Mouse (Mus musculus): ENCODE data around the gene Wdfy4.

Gene Wdfy4

GRCm38 (mm10) chr14:33082301-33082700 lies 103.0 kb downstream of the Wdfy4 start:
- CTCF ChIA-PET = no interaction called here

- CTCF ChIA-PET = no interaction called here
These were observed 103.9 kb downstream of the Wdfy4 start for GRCm38 (mm10) chr14:33081370-33081860.

DNA sequence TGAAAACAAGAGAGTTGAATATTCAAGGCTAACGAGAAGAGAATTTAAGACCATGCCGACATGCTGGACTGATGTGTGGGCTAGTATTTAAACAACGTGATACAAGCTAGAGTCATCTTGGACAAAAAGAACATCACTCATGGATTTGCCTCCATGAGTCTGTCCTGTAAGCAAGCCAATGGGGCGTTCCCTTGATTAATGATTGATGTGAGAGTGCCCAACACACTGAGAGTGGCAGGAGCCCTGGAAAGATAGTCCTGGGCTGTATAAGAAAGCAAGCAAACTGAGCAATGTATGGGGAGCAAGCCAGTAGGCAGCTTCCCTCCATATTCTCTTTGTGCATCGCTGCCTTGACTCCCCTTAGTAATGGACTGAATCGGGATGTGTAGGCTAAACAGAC lies 106.7 kb downstream of the Wdfy4 start:
- CTCF ChIA-PET = no interaction called here

GRCm38 (mm10) chr14:33078110-33078509 lies 107.2 kb downstream of the Wdfy4 start:
- CTCF ChIA-PET = no interaction called here

DNA sequence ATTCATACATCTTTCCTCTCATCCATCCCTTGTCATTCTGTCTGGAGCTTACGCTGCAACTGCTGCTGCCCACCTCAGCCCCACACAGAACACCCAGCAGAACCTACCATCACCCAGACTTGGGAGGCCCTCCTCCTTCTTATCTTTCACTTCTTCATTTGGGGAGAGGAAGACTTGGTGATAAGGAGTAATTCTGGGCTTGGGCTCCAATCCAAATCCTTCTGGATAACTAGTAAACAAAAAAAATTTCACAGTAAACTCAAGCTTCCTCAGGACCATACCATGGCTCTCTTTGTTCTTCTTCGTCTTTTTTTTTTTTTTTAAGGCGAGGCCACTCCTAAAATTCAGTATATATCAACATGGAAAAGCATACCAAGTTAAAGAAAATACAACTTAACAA lies 112.0 kb downstream of the Wdfy4 start:
- CTCF ChIA-PET = no interaction called here

DNA sequence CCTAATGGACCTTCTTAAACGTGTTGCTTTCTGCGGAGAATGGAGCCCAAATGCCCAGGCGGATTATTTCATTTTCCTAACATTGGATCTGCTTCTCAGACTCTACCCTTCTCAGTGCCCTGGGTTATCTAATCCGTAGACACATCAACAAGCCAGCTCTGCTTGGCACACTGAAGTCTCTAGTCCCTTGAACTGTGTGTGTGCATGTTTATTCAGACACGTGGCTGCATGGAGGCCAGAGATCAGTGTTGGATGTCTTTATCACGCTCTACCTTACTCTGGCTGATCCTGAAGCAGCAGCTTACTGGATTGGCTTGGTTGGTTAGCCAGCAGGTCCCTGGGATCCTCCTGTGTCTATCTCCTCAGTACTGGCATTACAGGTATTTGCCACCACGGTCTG lies 113.0 kb downstream of the Wdfy4 start:
- CTCF ChIA-PET = no interaction called here

- CTCF ChIA-PET = interaction anchor here (0.6 kb wide), 1 partner anchor 58 kb away, joined by 17 read pairs; no protein-coding TSS in a partner anchor
These were observed 117.6 kb downstream of the Wdfy4 start for GRCm38 (mm10) chr14:33067676-33068075.

GRCm38 (mm10) chr14:33062996-33063395 lies 122.3 kb downstream of the Wdfy4 start:
- CTCF ChIA-PET = no interaction called here

- CTCF ChIA-PET = no interaction called here
These were observed 126.2 kb downstream of the Wdfy4 start for GRCm38 (mm10) chr14:33058881-33059660.

DNA sequence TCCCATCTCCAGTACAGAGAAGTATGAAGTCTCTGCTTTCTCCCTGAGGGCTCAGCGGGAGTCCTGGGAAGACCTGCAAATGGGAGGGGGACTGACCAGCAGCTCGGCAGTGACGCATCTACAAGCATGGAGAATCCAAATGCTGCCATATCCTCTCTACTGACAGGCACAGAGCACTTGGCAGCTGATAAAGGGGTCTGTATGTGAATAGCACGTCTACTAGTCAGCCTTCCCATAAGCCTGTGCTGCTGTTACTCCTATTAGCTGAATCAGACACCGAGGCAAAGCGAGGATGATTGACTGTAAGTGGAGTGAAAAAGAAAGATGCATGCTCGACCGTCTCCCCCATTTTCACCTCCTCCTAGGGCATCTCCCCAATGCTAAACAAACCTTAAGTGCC lies 131.9 kb downstream of the Wdfy4 start:
- CTCF ChIA-PET = no interaction called here

DNA sequence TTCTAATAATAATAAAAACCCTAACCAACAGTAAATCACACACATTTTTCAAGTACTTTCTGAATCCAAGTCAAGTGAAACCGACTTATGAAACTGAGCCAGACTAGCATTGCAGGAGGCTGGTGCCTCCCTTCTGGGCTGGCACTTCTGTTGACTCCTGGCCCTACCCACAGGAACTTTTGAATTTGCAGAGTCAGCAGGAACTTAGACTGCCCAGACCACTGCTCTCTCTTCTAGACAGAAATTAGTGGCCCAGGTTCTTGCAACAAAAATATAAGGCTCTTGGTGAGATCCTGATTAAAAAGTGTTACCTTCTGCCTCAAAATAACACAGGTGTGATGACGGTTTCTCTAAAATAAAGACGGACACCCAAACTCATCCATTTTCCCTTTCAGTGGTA lies 140.1 kb downstream of the Wdfy4 start:
- CTCF ChIA-PET = no interaction called here

GRCm38 (mm10) chr14:33036811-33037210 lies 148.5 kb downstream of the Wdfy4 start:
- CTCF ChIA-PET = interaction anchor here (0.6 kb wide), 1 partner anchor 155 kb away, joined by 8 read pairs; no protein-coding TSS in a partner anchor

GRCm38 (mm10) chr14:33035386-33035785 lies 149.9 kb downstream of the Wdfy4 start:
- CTCF ChIA-PET = no interaction called here

DNA sequence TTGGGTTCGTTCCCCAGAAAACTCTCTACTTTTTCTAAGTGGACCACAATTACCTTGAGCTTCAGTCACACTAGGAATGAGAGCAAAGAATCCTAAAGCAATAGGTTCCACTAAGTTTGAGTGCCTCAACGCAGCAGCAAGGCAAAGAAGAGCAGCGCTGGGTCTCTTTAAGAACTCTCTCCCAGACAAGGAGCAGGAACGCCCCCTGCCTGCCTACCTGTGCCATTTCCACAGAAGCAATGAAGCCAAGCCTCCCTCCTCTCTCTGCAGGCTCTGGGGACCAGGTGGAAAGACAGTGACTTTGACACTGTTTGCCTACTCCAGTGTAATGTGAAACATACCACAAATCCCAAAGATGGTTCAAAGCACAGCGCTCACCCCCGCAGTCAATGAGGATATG lies 151.9 kb downstream of the Wdfy4 start:
- CTCF ChIA-PET = no interaction called here

DNA sequence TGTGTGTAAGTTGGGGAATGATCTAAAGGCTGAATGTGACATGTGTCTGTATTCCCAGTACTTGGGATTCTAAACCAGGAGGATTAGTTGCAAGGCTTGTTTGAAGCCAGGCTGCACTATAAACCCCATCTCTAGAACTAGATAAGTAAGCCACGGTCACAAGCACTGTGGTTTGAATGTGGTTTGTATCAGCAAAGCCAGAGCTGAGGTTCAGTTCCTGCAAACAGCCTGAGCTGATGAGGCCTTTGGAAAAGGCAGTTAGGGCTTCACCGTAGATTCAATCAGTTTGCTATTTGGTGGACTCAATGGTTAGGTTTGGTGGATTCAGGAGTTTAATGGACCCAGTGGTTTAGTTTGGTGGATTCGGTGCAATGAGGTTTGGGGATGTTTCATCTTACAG lies 154.5 kb downstream of the Wdfy4 start:
- CTCF ChIA-PET = no interaction called here

GRCm38 (mm10) chr14:33019606-33020005 lies 165.7 kb downstream of the Wdfy4 start:
- CTCF ChIA-PET = no interaction called here

- CTCF ChIA-PET = no interaction called here
These were observed 166.3 kb downstream of the Wdfy4 start for GRCm38 (mm10) chr14:33019050-33019449.

- CTCF ChIA-PET = no interaction called here
These were observed 177.7 kb downstream of the Wdfy4 start for GRCm38 (mm10) chr14:33007638-33008037.

DNA sequence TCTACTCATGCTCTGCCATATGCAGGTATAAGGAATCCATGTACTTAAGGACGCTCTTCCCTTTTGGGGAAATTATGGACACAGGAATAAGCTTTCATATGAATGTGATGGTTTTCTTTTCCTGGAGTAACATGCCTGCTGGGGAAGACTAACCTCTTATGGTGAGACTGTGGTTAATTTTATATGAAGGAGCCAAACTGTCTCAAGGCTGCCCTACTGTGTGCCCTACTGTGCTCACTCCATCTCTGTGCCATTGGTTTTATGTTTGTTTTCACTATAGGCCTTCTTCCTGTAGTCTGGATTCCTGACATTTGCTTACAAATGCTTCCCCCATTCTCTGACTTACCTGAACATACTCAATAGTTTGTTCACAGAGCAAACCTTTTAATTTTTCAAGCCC lies 180.2 kb downstream of the Wdfy4 start:
- CTCF ChIA-PET = no interaction called here

- CTCF ChIA-PET = interaction anchor here (0.8 kb wide), 1 partner anchor 119 kb away, joined by 6 read pairs; no protein-coding TSS in a partner anchor
These were observed 185.0 kb downstream of the Wdfy4 start for GRCm38 (mm10) chr14:33000112-33000979.

GRCm38 (mm10) chr14:32999511-32999910 lies 185.8 kb downstream of the Wdfy4 start:
- CTCF ChIA-PET = no interaction called here

DNA sequence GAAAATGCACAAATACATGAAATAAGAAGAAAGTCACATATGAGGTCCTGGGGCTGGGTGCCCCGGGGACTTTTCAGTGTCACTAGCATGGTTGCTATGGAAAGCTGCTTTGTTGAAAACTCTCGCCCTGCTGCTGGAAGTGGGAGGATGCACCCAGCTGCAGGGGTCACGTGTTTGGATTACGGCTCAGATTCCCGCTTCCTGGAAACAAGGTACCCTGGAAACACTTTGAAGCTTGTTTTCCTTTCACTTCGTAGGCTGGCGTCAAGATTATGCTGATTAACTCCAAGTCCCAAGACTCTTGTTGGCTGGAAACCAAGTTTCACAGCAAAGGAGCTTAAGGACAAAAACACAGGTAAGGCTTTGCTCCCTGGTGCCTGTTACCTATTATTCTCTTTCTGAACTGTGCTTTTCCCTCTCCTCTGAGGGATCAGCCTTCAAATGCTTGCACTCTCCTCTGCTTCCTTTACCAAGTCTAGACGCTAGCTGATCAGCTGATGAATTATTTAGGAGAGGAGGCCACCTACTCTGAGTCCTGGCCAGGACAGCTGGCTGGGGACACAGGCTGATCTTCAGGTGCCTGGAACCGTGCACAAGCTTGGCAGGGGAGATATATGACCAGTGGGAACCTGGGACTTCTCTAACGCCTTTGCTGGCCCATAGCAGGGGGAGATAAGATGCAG lies 190.2 kb downstream of the Wdfy4 start:
- CTCF ChIA-PET = no interaction called here

Measured in spleen, embryonic (tissue).